Mouse (Mus musculus) retina, postnatal 7 days (tissue): ENCODE data around the gene Adamts4.
A peak's percentile ranks its signal among the peaks of the same experiment; 100 is the strongest.

Experiments
- DNase-seq: peaks from one replicate; pipeline ENCODE4 v3.0.0-alpha.2; 2012; ENCODE audit warnings: low read depth, low spot score

Adamts4 gene

GRCm38 (mm10) chr1:171256095-171256818, 6.0 kb downstream of the Adamts4 start:
- DNase-seq, result no peak

GRCm38 (mm10) chr1:171256937-171257548, 6.8 kb downstream of the Adamts4 start:
- peak; percentile 65 for DNase-seq

GRCm38 (mm10) chr1:171257781-171258180, 7.6 kb downstream of the Adamts4 start:
- no peak for DNase-seq

GRCm38 (mm10) chr1:171258921-171259320, 8.7 kb downstream of the Adamts4 start:
- no peak for DNase-seq

GRCm38 (mm10) chr1:171260316-171260715, 10.1 kb downstream of the Adamts4 start:
- DNase-seq, result no peak

GRCm38 (mm10) chr1:171262594-171263130, 12.4 kb downstream of the Adamts4 start:
- no peak for DNase-seq

GRCm38 (mm10) chr1:171263185-171263611, 13.0 kb downstream of the Adamts4 start:
- no peak for DNase-seq

- DNase-seq, result no peak
Measured at GRCm38 (mm10) chr1:171263666-171264461, 13.6 kb downstream of the Adamts4 start.

- DNase-seq, result no peak
Measured at GRCm38 (mm10) chr1:171265971-171266744, 15.9 kb downstream of the Adamts4 start.

- DNase-seq, result no peak
Measured at GRCm38 (mm10) chr1:171268341-171268740, 18.1 kb downstream of the Adamts4 start.

- DNase-seq, result peak; percentile 85
Measured at GRCm38 (mm10) chr1:171269848-171270572, 19.8 kb downstream of the Adamts4 start, which contains the start of gene B4galt3. TSS of gene B4galt3 (plus strand) at chr1:171270328.

- DNase-seq, result no peak
Measured at GRCm38 (mm10) chr1:171270573-171270900, 20.3 kb downstream of the Adamts4 start.

GRCm38 (mm10) chr1:171271196-171271595, 21.0 kb downstream of the Adamts4 start:
- no peak for DNase-seq

- DNase-seq, result no peak
Measured at GRCm38 (mm10) chr1:171271622-171272021, 21.4 kb downstream of the Adamts4 start.

- DNase-seq, result no peak
Measured at GRCm38 (mm10) chr1:171272086-171272485, 21.9 kb downstream of the Adamts4 start.

GRCm38 (mm10) chr1:171274171-171274570, 23.9 kb downstream of the Adamts4 start:
- no peak for DNase-seq

- no peak for DNase-seq
Measured at GRCm38 (mm10) chr1:171275144-171275734, 25.0 kb downstream of the Adamts4 start.

GRCm38 (mm10) chr1:171276110-171276748, 26.0 kb downstream of the Adamts4 start:
- DNase-seq, result no peak

GRCm38 (mm10) chr1:171277736-171278135, 27.5 kb downstream of the Adamts4 start:
- no peak for DNase-seq

GRCm38 (mm10) chr1:171278436-171278835, 28.2 kb downstream of the Adamts4 start:
- no peak for DNase-seq
